Mouse (Mus musculus) embryonic facial prominence, embryonic 14.5 days (tissue): ENCODE measurements at regions not wholly inside any gene's neighbourhood (a gene's known extent, or its start where the extent isn't known, plus 50 kb on each side); places are given as distances from the start of the nearest gene placed in this dataset.

ENCODE experiments used
- ATAC-seq: fragments of 200-750 bp; cut with Nextera tagmentation; 2 replicates; pipeline ENCODE4 v1.8.0; 2017; ENCODE audit warnings: low read depth, moderate number of reproducible peaks, moderate TSS enrichment
- DNase-seq: peaks from one replicate; pipeline ENCODE4 v3.0.0-alpha.2; 2015; ENCODE audit warnings: low spot score
- H3K27ac ChIP-seq: fragments of 300-500 bp; sonication (generic); replicated peaks from 2 replicates; pipeline ENCODE4 v1.5.1; 2014; ENCODE audit warnings: low read depth, mild to moderate bottlenecking, low read length, moderate library complexity
- H3K27me3 ChIP-seq: fragments of 300-500 bp; sonication (generic); replicated peaks from 2 replicates; pipeline ENCODE4 v1.6.1; 2014; ENCODE audit warnings: low read length; ENCODE audit not compliant: control insufficient read depth, insufficient read depth
- H3K36me3 ChIP-seq: fragments of 300-500 bp; sonication (generic); 2 replicates; pipeline ENCODE4 v1.6.1; 2014; ENCODE audit warnings: low read length, mixed read lengths; ENCODE audit not compliant: control insufficient read depth, insufficient read depth
- H3K4me1 ChIP-seq: fragments of 300-500 bp; sonication (generic); 2 replicates; pipeline ENCODE4 v1.6.1; 2014; ENCODE audit warnings: antibody characterized with exemption, low read length; ENCODE audit not compliant: control insufficient read depth, insufficient read depth
- H3K4me2 ChIP-seq: fragments of 300-500 bp; sonication (generic); 2 replicates; pipeline ENCODE4 v1.6.1; 2014; ENCODE audit warnings: low read depth, mild to moderate bottlenecking, low read length, moderate library complexity, mixed read lengths
- H3K4me3 ChIP-seq: fragments of 300-500 bp; sonication (generic); 2 replicates; pipeline ENCODE4 v1.5.1; 2014; ENCODE audit warnings: low read depth, mild to moderate bottlenecking, low read length
- H3K9ac ChIP-seq: fragments of 300-500 bp; sonication (generic); 2 replicates; pipeline ENCODE4 v1.6.1; 2014; ENCODE audit warnings: low read depth, mild to moderate bottlenecking, low read length, moderate library complexity, mixed read lengths
- H3K9me3 ChIP-seq: fragments of 300-500 bp; sonication (generic); 2 replicates; pipeline ENCODE4 v1.6.1; 2016; ENCODE audit warnings: low read length; ENCODE audit not compliant: control insufficient read depth
- WGBS: fragments of 180-500 bp; shearing (Covaris S2); extraction: QIAGEN DNeasy Blood & Tissue Kit; methylation state at CpG from one replicate; pipeline ENCODE4 v1.1.7; 2014; 5-methylcytosine and 5-hydroxymethylcytosine counted together

- no peak for ATAC-seq
Measured at GRCm38 (mm10) chr15:61718486-61718885, 795.7 kb upstream of the A1bg start.

GRCm38 (mm10) chr15:61717216-61717615 is 794.4 kb upstream of the A1bg start:
- H3K4me2 ChIP-seq, result no peak overlapping the region
- H3K9ac ChIP-seq, result no peak overlapping the region
- 62% methylated on average over 1 of the region's 1 CpGs for WGBS
- DNase-seq, result no peak
- H3K9me3 ChIP-seq, result no peaks in the 10 kb centered on the region
- no peaks in the 10 kb centered on the region for H3K27me3 ChIP-seq
- peaks cover 3% of the 10 kb centered on the region; the same call in 1 of the 2 replicates for H3K4me1 ChIP-seq
- H3K4me3 ChIP-seq, result no peak overlapping the region
- no peaks in the 10 kb centered on the region for H3K36me3 ChIP-seq
- H3K27ac ChIP-seq, result no peak overlapping the region
- ATAC-seq, result no peak

More at GRCm38 (mm10) chr15:61718486-61718885, 795.7 kb upstream of the A1bg start:
- Histone ChIP-seq H3K4me3 (no peak overlapping the region), H3K4me2 (no peak overlapping the region), H3K27ac (no peak overlapping the region), H3K27me3 (no peaks in the 10 kb centered on the region), H3K9ac (no peak overlapping the region), H3K9me3 (no peaks in the 10 kb centered on the region), H3K4me1 (peaks cover 3% of the 10 kb centered on the region; the same call in 1 of the 2 replicates), H3K36me3 (no peaks in the 10 kb centered on the region)
- DNase-seq, result no peak

- Histone ChIP-seq H3K27me3 (no peaks in the 10 kb centered on the region), H3K36me3 (no peaks in the 10 kb centered on the region), H3K9me3 (no peaks in the 10 kb centered on the region), H3K4me1 (peaks cover 3% of the 10 kb centered on the region; the same call in 1 of the 2 replicates), H3K9ac (no peak overlapping the region), H3K4me3 (no peak overlapping the region), H3K4me2 (no peak overlapping the region), H3K27ac (no peak overlapping the region)
- ATAC-seq, result no peak
- WGBS, result 56% methylated on average over 2 of the region's 2 CpGs
- peak; percentile 50 for DNase-seq
Measured at GRCm38 (mm10) chr15:61713953-61714352, 791.1 kb upstream of the A1bg start.

GRCm38 (mm10) chr15:61708928-61709327 is 786.1 kb upstream of the A1bg start:
- Histone ChIP-seq H3K9me3 (no peaks in the 10 kb centered on the region), H3K27me3 (no peaks in the 10 kb centered on the region), H3K9ac (no peak overlapping the region), H3K36me3 (no peaks in the 10 kb centered on the region), H3K4me1 (peaks cover 1% of the 10 kb centered on the region; the same call in 1 of the 2 replicates), H3K4me2 (no peak overlapping the region), H3K27ac (no peak overlapping the region), H3K4me3 (no peak overlapping the region)
- DNase-seq (no peak), ATAC-seq (no peak)
- 84% methylated on average over 4 of the region's 4 CpGs for WGBS

- WGBS, result 70% methylated on average over 6 of the region's 6 CpGs
- DNase-seq, result peak; percentile 79
- H3K4me3 ChIP-seq, result no peak overlapping the region
- no peak overlapping the region for H3K27ac ChIP-seq
- H3K36me3 ChIP-seq, result no peaks in the 10 kb centered on the region
- H3K9me3 ChIP-seq, result no peaks in the 10 kb centered on the region
- H3K9ac ChIP-seq, result no peak overlapping the region
- no peaks in the 10 kb centered on the region for H3K27me3 ChIP-seq
- no peak overlapping the region for H3K4me2 ChIP-seq
- H3K4me1 ChIP-seq, result no peaks in the 10 kb centered on the region
- ATAC-seq, result no peak
Measured at GRCm38 (mm10) chr15:61707952-61708351, 785.1 kb upstream of the A1bg start.

- H3K4me3 ChIP-seq, result no peak overlapping the region
- H3K27me3 ChIP-seq, result no peaks in the 10 kb centered on the region
- no peaks in the 10 kb centered on the region for H3K9me3 ChIP-seq
- no peak overlapping the region for H3K4me2 ChIP-seq
- WGBS, result 93% methylated on average over 1 of the region's 1 CpGs
- H3K9ac ChIP-seq, result no peak overlapping the region
- DNase-seq (no peak), ATAC-seq (no peak)
- H3K4me1 ChIP-seq, result no peaks in the 10 kb centered on the region
- no peak overlapping the region for H3K27ac ChIP-seq
- H3K36me3 ChIP-seq, result no peaks in the 10 kb centered on the region
Measured at GRCm38 (mm10) chr15:61692679-61693078, 769.9 kb upstream of the A1bg start.

GRCm38 (mm10) chr15:61690425-61690824 is 767.6 kb upstream of the A1bg start:
- Histone ChIP-seq H3K4me3 (no peak overlapping the region), H3K9ac (no peak overlapping the region), H3K4me1 (no peaks in the 10 kb centered on the region), H3K27ac (no peak overlapping the region), H3K9me3 (no peaks in the 10 kb centered on the region), H3K4me2 (no peak overlapping the region), H3K27me3 (no peaks in the 10 kb centered on the region), H3K36me3 (no peaks in the 10 kb centered on the region)
- WGBS, result 82% methylated on average over 13 of the region's 13 CpGs
- DNase-seq, result no peak
- ATAC-seq, result no peak; the same call in 1 of the 2 replicates

- Histone ChIP-seq H3K9ac (no peak overlapping the region), H3K27ac (no peak overlapping the region), H3K4me2 (no peak overlapping the region), H3K36me3 (no peaks in the 10 kb centered on the region), H3K4me1 (no peaks in the 10 kb centered on the region), H3K4me3 (no peak overlapping the region), H3K27me3 (no peaks in the 10 kb centered on the region), H3K9me3 (no peaks in the 10 kb centered on the region)
- DNase-seq, result peak; percentile 68
- 75% methylated on average over 12 of the region's 12 CpGs for WGBS
- ATAC-seq, result peak; percentile 44; the same call in 1 of the 2 replicates
Measured at GRCm38 (mm10) chr15:61689776-61690397, 767.1 kb upstream of the A1bg start.

GRCm38 (mm10) chr15:61682968-61683367 is 760.2 kb upstream of the A1bg start:
- H3K9me3 ChIP-seq, result no peaks in the 10 kb centered on the region
- peak; percentile 9 for DNase-seq
- no peaks in the 10 kb centered on the region for H3K4me1 ChIP-seq
- no peaks in the 10 kb centered on the region for H3K27me3 ChIP-seq
- no peak overlapping the region for H3K4me3 ChIP-seq
- H3K36me3 ChIP-seq, result no peaks in the 10 kb centered on the region
- ATAC-seq, result no peak
- no peak overlapping the region for H3K27ac ChIP-seq
- WGBS, result 80% methylated on average over 4 of the region's 4 CpGs
- H3K9ac ChIP-seq, result no peak overlapping the region
- no peak overlapping the region for H3K4me2 ChIP-seq
